Mouse (Mus musculus): ENCODE measurements at regions not wholly inside any gene's neighbourhood (a gene's known extent, or its start where the extent isn't known, plus 50 kb on each side); places are given as distances from the start of the nearest gene placed in this dataset.

- TF ChIP-seq POLR2A (IDR thresholded peaks at IDR 0.05; ENCODE audit: extremely low read depth, insufficient read depth, low read length) (no peak), CTCF (IDR thresholded peaks at IDR 0.05; ENCODE audit: low read depth, low read length) (no peak)
Measured at GRCm38 (mm10) chr9:51714326-51714725, 50.8 kb upstream of the Arhgap20 start.
